ENCODE assay signal across 8 mouse cellular contexts in the genomic region with DNA sequence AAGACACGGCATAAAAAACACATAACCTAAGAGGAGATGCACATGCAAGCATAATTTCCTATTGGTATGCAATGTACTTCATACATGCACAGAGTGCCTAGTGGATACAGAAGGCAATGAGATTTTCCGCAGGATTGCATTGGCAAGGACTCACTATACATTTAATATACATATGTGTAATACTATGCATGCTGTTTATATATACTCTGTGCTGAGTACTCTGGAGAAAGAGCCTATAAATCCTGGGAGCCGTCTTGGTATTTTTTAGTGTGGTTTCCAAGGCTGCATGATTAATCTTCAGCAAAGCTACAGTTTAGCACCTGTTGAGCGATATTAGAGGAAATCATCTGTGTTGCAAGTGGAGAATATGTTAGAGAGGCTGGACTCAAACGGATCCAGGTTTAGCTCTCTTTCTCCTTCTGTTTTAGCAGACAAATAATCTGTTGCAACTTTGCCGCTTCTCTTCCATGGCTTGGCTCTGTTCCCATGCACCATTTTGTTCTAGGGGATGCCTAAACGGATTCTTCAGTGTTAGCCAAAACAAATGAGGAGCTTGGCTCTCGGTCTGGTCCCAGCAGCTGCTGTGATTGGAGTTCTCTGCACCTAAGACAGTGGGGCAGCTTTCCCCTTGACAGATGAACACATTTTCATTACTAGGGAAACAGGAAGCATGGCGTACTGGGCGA.
A peak's percentile ranks its signal among the peaks of the same experiment; 100 is the strongest.
DNase-seq lines count a peak whose midpoint lies in the region; ATAC-seq lines count a peak whose summit lies in the region.

No protein-coding gene starts in this region.

- H3K4me1 ChIP-seq in forebrain, embryonic 15.5 days = peaks cover 18% of the 10 kb centered on the region
- no peaks in the 10 kb centered on the region for H3K4me1 ChIP-seq in forebrain, embryonic 11.5 days (replicated peaks; ENCODE audit: control insufficient read depth, insufficient read depth, low read length)
- peaks cover 13% of the 10 kb centered on the region; the same call in 1 of the 2 replicates for H3K4me1 ChIP-seq in forebrain, embryonic 16.5 days (replicated peaks; ENCODE audit: control insufficient read depth, insufficient read depth, low read length)
- H3K4me1 ChIP-seq in kidney, embryonic 14.5 days (ENCODE audit: control insufficient read depth, insufficient read depth, low read length) = no peaks in the 10 kb centered on the region
- 0 out of 2 replicates have a peak, but pooled peaks cover 3% of the 10 kb centered on the region for H3K4me1 ChIP-seq in stomach, embryonic 16.5 days (ENCODE audit: control insufficient read depth, insufficient read depth, low read length)

- no peaks in the 10 kb centered on the region for H3K27me3 ChIP-seq in forebrain, embryonic 15.5 days
- H3K27me3 ChIP-seq in forebrain, embryonic 11.5 days (ENCODE audit: control insufficient read depth, insufficient read depth, low read length) = no peaks in the 10 kb centered on the region
- H3K27me3 ChIP-seq in forebrain, embryonic 16.5 days (replicated peaks; ENCODE audit: control insufficient read depth, insufficient read depth, low read length) = no peaks in the 10 kb centered on the region
- H3K27me3 ChIP-seq in kidney, embryonic 14.5 days (ENCODE audit: control insufficient read depth, insufficient read depth, low read length) = no peaks in the 10 kb centered on the region
- no peaks in the 10 kb centered on the region for H3K27me3 ChIP-seq in stomach, embryonic 16.5 days (ENCODE audit: control insufficient read depth, insufficient read depth, low read length)

- 53% methylated on average over 10 of the region's 10 CpGs for WGBS in forebrain, embryonic 15.5 days
- WGBS in forebrain, embryonic 11.5 days = 88% methylated on average over 10 of the region's 10 CpGs
- WGBS in forebrain, embryonic 16.5 days = 46% methylated on average over 10 of the region's 10 CpGs
- WGBS in kidney, embryonic 14.5 days = 73% methylated on average over 10 of the region's 10 CpGs
- WGBS in stomach, embryonic 16.5 days = 48% methylated on average over 10 of the region's 10 CpGs

- peak; percentile 95 for ATAC-seq in forebrain, embryonic 15.5 days (replicated peaks)
- ATAC-seq in forebrain, embryonic 11.5 days (replicated peaks; ENCODE audit: low FRiP score) = no peak
- ATAC-seq in forebrain, embryonic 16.5 days = peak; percentile 93
- ATAC-seq in kidney, embryonic 14.5 days (ENCODE audit: low FRiP score, low TSS enrichment) = no peak; the same call in 1 of the 2 replicates
- no peak for ATAC-seq in stomach, embryonic 16.5 days (ENCODE audit: insufficient read depth, low FRiP score)

- intact Hi-C loops in left cerebral cortex, postnatal 25 days (cut with DNase I) = no loop called here

- peak overlapping the region; percentile 79 for H3K27ac ChIP-seq in forebrain, embryonic 15.5 days (replicated peaks)
- H3K27ac ChIP-seq in forebrain, embryonic 11.5 days (ENCODE audit: low read depth, low read length) = no peak overlapping the region
- H3K27ac ChIP-seq in forebrain, embryonic 16.5 days (ENCODE audit: low read length) = peak overlapping the region; percentile 82
- peak overlapping the region; percentile 9; the same call in 1 of the 2 replicates for H3K27ac ChIP-seq in kidney, embryonic 14.5 days (ENCODE audit: low read depth, low read length)
- H3K27ac ChIP-seq in stomach, embryonic 16.5 days (ENCODE audit: low read length) = peak overlapping the region; percentile 60

- no peak overlapping the region for H3K4me3 ChIP-seq in forebrain, embryonic 15.5 days
- H3K4me3 ChIP-seq in forebrain, embryonic 11.5 days (ENCODE audit: low read depth, low read length) = no peak overlapping the region
- no peak overlapping the region for H3K4me3 ChIP-seq in forebrain, embryonic 16.5 days (replicated peaks; ENCODE audit: low read length)
- no peak overlapping the region for H3K4me3 ChIP-seq in kidney, embryonic 14.5 days (ENCODE audit: low read length)
- no peak overlapping the region for H3K4me3 ChIP-seq in stomach, embryonic 16.5 days (replicated peaks; ENCODE audit: low read length)

- no peak overlapping the region for H3K4me2 ChIP-seq in forebrain, embryonic 15.5 days (replicated peaks)
- no peak overlapping the region for H3K4me2 ChIP-seq in forebrain, embryonic 11.5 days (ENCODE audit: low read depth, low read length, severe bottlenecking)
- H3K4me2 ChIP-seq in forebrain, embryonic 16.5 days (ENCODE audit: low read length) = no peak overlapping the region
- H3K4me2 ChIP-seq in kidney, embryonic 14.5 days (replicated peaks; ENCODE audit: low read depth, low read length) = no peak overlapping the region
- 0 out of 2 replicates have a peak overlapping the region, but pooled peaks have one; percentile 4 for H3K4me2 ChIP-seq in stomach, embryonic 16.5 days (ENCODE audit: low read depth, low read length)

- H3K9me3 ChIP-seq in forebrain, embryonic 15.5 days = no peaks in the 10 kb centered on the region
- H3K9me3 ChIP-seq in forebrain, embryonic 11.5 days (ENCODE audit: control insufficient read depth, low read length) = no peaks in the 10 kb centered on the region
- no peaks in the 10 kb centered on the region for H3K9me3 ChIP-seq in forebrain, embryonic 16.5 days (ENCODE audit: control insufficient read depth, low read length)
- H3K9me3 ChIP-seq in kidney, embryonic 14.5 days (ENCODE audit: control insufficient read depth, low read length) = no peaks in the 10 kb centered on the region
- H3K9me3 ChIP-seq in stomach, embryonic 16.5 days (replicated peaks; ENCODE audit: control insufficient read depth, low read length) = no peaks in the 10 kb centered on the region

- H3K36me3 ChIP-seq in forebrain, embryonic 15.5 days = no peaks in the 10 kb centered on the region
- H3K36me3 ChIP-seq in forebrain, embryonic 11.5 days (ENCODE audit: control insufficient read depth, insufficient read depth, low read length) = no peaks in the 10 kb centered on the region
- no peaks in the 10 kb centered on the region for H3K36me3 ChIP-seq in forebrain, embryonic 16.5 days (ENCODE audit: control insufficient read depth, insufficient read depth)
- H3K36me3 ChIP-seq in kidney, embryonic 14.5 days (ENCODE audit: control insufficient read depth, insufficient read depth, low read length) = no peaks in the 10 kb centered on the region
- no peaks in the 10 kb centered on the region for H3K36me3 ChIP-seq in stomach, embryonic 16.5 days (ENCODE audit: control insufficient read depth, insufficient read depth, low read length)

- DNase-seq in forebrain, embryonic 11.5 days (ENCODE audit: low spot score) = no peak
- peak; percentile 55 to 57 for DNase-seq in left cerebral cortex, postnatal 25 days (ENCODE audit: low spot score in 2 of 2)
- DNase-seq in MN1 (ENCODE audit: low spot score) (no peak), liver (no peak)

- H3K9ac ChIP-seq in forebrain, embryonic 15.5 days (replicated peaks) = no peak overlapping the region
- H3K9ac ChIP-seq in forebrain, embryonic 11.5 days (ENCODE audit: low read length) = no peak overlapping the region
- H3K9ac ChIP-seq in forebrain, embryonic 16.5 days (replicated peaks; ENCODE audit: low read depth, low read length) = no peak overlapping the region
- no peak overlapping the region for H3K9ac ChIP-seq in kidney, embryonic 14.5 days (ENCODE audit: low read depth, low read length)
- H3K9ac ChIP-seq in stomach, embryonic 16.5 days (ENCODE audit: low read length) = no peak overlapping the region

Comparison
In these comparisons a context has a peak if more than half of its experiments do, and no peak if none do; other contexts are left out.
1. ATAC-seq: peak in forebrain, embryonic 15.5 days (single experiment) and forebrain, embryonic 16.5 days (single experiment); none in forebrain, embryonic 11.5 days (single experiment), kidney, embryonic 14.5 days (single experiment) and stomach, embryonic 16.5 days (single experiment).
2. DNase-seq: peak in left cerebral cortex, postnatal 25 days (2 of 2); none in forebrain, embryonic 11.5 days (single experiment), MN1 (single experiment) and liver (single experiment).